Mouse (Mus musculus) cortical plate, adult 2 months (tissue): ENCODE measurements at regions not wholly inside any gene's neighbourhood (a gene's known extent, or its start where the extent isn't known, plus 50 kb on each side); places are given as distances from the start of the nearest gene placed in this dataset.

ENCODE experiments used
- CTCF ChIP-seq: fragments of 200-500 bp; IDR thresholded peaks from 2 replicates; pipeline ENCODE4 v1.5.1; 2011; ENCODE audit warnings: mild to moderate bottlenecking, control low read depth, low read length; ENCODE audit not compliant: insufficient read depth; ENCODE audit errors: extremely low read depth
- POLR2A ChIP-seq: fragments of 200-500 bp; IDR thresholded peaks from 2 replicates; pipeline ENCODE4 v1.6.1; 2011; ENCODE audit warnings: mild to moderate bottlenecking, low read length, control low read depth; ENCODE audit not compliant: insufficient read depth; ENCODE audit errors: extremely low read depth

DNA sequence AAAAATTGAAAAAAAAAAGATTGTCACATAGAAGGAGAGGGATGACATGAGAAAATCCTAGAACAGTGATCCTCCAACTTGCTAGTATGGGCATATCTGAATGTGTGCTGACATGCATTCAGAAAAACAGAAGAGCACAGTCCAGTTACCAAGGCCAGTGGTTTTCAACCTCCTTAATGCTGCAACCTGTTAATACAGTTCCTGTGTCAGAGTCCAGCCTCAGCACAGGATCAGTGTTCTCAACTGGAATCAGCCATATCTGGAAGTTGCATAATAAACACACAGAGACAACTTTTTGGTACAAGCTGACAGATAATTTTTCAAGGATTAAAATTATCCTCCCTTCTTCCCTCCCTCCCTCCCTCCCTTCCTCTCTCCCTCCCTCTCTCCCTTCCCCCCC lies 680.1 kb downstream of the Rpia start:
- TF ChIP-seq POLR2A (no peak), CTCF (no peak)
